Mouse (Mus musculus) embryonic stem cell, embryonic (primary cell): Measurements from ENCODE around the gene Hrh3.

Source experiments
- CTCF ChIA-PET, 4 experiments: fragments of 300-600 bp in 2 of 4; fragments of 350-600 bp in 2 of 4; sonication (Branson Sonifier 250); formaldehyde crosslinking; loops; one replicate each; lab custom pipeline; 2022; ENCODE audit warnings: inconsistent platforms in 2 of 4; lab: Charles Lee
- POLR2A ChIA-PET, 4 experiments: fragments of 300-600 bp in 2 of 4; fragments of 350-600 bp in 2 of 4; sonication (Branson Sonifier 250); formaldehyde crosslinking; loops; one replicate each; lab custom pipeline; 2022; ENCODE audit warnings: antibody characterized with exemption in 4 of 4, inconsistent platforms in 1 of 4; lab: Charles Lee

The Hrh3 gene

DNA sequence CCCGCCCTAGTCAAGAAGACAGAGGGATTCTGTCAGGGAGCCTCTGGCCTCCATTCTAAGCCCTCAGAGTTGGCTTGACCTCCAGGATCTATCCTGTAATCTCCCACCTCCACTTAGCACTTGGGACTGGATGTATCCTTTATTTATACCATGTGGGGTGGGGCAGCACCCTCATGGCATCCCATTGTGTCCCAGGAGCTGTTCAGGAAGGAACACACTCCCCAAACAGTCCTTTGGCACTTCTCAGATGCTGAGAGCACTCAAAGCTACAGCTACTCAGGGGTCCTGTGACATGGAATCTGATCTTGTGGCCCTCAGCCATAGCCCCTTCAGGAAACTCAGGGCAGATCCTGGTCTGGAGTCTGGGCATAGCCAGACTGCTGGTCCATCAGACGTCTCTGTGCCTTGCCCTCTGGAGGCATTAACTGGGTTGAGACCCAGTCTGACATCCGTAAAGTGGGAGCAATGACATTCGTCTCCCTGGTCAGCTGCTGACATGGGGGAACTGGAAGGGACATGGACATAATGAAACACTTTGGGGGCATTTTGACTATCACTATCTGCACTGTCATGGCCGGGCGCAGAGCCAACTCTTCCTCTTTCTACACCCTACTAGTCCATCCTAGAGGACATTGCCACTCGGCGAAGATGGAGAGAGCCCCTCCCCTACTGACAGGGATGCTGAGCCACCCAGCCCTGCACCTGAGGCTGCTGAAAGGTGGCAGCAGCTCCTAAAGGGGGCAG, 12.6 kb upstream of the Hrh3 start:
- POLR2A ChIA-PET = interaction anchor here (0.6 to 8.9 kb wide), 28 partner anchors 7 to 176 kb away, joined by 3 to 102 read pairs (median 4); partner anchors contain the start of genes Rps21 (in 3 of the 4), Hrh3 (in 2 of the 4), Mtg2 (in 2 of the 4) and Lsm14b (in 1 of the 4)
- CTCF ChIA-PET = interaction anchor here in 3 of 4 experiments (0.8 to 1.8 kb wide), 8 partner anchors 10 to 134 kb away, joined by 3 to 6 read pairs (median 4); partner anchors contain the start of genes Adrm1 (in 1 of the 3) and Hrh3 (in 1 of the 3)

DNA sequence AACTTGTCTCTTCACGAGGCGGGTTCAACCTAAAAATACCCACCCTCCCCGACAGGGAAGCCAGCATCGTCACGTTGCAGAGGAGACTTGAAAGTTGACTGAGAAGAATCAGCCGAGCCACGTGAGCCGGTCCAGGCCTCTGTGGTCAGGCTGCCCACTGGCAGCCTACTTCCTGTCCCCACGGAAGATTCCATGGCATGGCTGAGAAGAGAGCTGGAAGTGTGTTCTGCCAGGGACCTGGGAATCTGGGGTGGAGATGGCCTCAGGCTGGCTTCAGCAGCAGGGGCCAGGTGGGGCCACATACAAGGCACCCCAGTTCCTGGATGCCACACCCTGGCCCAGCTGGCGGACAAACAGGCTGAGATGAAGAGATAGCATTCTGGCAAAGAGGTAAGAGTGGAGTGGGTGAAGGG, 11.8 kb upstream of the Hrh3 start:
- ChIA-PET CTCF (interaction anchor here in 3 of 4 experiments (0.6 to 1.8 kb wide), 5 partner anchors 9 to 92 kb away, joined by 3 to 6 read pairs (median 3); partner anchors contain the start of gene Hrh3 (in 1 of the 3)), POLR2A (interaction anchor here in 2 of 4 experiments (0.7 to 8.9 kb wide), 8 partner anchors 14 to 141 kb away, joined by 3 to 102 read pairs (median 4); partner anchors contain the start of genes Hrh3 (in 2 of the 2), Mtg2 (in 1 of the 2) and Rps21 (in 1 of the 2))

DNA sequence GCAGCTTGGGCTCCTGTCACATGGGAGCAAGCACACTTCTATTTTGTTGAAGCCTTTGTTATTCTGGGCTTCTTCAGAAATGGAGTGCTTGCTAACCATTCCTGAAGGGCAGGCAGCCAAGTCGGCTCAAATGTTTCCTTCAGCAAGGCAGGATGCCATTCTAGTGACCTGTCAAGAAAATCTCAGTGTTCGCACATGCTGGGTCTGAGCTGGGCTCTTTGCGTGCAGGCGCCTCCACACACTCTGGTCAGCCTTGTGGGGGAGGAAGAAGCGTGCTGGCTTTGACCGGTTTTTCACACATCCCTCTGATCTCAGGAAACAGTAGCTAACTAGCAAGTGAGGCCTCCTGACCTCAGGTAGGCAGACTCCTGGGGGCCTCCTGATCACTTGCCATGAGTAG, 11.0 kb upstream of the Hrh3 start:
- ChIA-PET CTCF (interaction anchor here in 3 of 4 experiments (0.6 to 1.4 kb wide), 6 partner anchors 11 to 93 kb away, joined by 3 to 4 read pairs (median 3); partner anchors contain the start of gene Hrh3 (in 1 of the 3)), POLR2A (interaction anchor here in 3 of 4 experiments (0.6 to 8.9 kb wide), 10 partner anchors 9 to 1649 kb away, joined by 3 to 102 read pairs (median 4); partner anchors contain the start of genes Hrh3 (in 2 of the 3), Mtg2 (in 1 of the 3), Psma7 (in 1 of the 3) and Rps21 (in 1 of the 3))

DNA sequence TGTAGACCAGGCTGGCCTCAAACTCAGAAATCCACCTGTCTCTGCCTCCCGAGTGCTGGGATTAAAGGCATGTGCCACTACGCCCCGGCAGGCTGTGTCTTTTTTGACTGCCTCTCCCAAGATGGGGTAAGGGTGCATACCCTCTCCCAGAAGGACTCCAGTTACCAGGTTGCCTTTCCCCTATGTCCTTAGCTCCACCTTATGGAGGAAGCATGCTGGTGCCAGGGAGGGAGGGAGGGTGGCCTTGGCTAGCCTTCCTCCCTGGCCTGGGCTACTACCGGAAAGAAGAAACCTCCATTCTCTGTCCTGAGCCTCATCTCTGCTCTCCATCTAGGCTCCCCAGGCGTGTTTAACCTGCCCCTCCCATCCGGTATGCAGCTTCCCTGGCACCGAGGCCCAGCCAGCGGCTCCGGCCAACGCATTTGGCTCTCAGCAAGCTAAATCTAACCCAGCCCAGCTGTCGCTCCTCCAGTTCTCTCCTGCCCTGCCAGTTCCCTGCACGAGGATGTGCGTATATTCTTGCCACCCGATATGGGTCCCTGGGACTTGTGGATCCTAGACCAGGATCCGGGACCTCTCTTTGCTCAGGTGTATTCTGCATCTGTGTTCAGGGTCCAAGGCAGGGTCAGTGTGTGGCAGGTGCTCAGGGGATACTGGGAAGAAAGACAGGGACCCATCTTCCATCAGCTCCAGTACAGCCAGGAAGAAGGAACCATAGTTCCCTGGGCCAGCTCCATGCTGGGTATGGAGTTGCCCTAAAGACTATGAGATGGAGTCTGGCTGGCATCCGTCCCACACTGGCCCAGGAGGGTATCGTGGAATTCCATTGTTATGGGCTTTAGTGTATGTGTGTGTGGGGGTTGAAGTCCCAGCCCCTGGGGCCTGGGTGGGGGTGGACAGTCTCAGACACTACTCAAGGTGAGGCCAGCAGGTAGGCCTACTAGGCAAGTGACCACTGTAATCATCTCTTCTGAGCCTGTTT, 9.9 kb upstream of the Hrh3 start:
- ChIA-PET POLR2A (interaction anchor here in 3 of 4 experiments (0.5 to 8.9 kb wide), 10 partner anchors 9 to 321 kb away, joined by 3 to 102 read pairs (median 5); partner anchors contain the start of genes Hrh3 (in 2 of the 3), Psma7 (in 1 of the 3), Rps21 (in 1 of the 3) and Ss18l1 (in 1 of the 3)), CTCF (interaction anchor here in 2 of 4 experiments (0.5 to 1.2 kb wide), 7 partner anchors 63 to 433 kb away, joined by 3 to 6 read pairs (median 4); partner anchors contain the start of genes Lsm14b (in 1 of the 2), Psma7 (in 1 of the 2) and Ss18l1 (in 1 of the 2))

DNA sequence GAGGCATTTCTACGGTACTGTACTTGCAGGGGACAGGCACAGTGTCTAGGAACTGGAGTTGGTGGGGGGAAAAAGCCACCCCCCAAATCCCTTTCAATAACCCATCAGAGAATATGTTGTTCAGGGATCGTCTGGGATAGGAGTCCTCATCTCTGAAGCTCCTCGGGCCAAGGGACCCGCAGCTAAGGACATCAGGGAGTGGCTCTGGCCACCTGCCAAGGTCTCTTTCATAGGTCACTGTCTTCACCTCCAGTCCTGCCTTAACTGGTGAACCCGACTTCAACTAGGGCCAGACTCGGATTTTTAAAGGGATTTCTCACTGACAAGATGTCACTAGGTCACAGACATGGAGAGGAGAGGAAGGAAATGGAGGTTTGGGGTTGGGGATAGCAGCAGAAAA, 4.0 kb upstream of the Hrh3 start:
- CTCF ChIA-PET = interaction anchor here (0.6 to 4.0 kb wide), 10 partner anchors 27 to 1811 kb away, joined by 3 to 12 read pairs (median 4); partner anchors contain the start of gene Adrm1 (in 1 of the 4)
- POLR2A ChIA-PET = interaction anchor here in 3 of 4 experiments (0.6 to 2.8 kb wide), 8 partner anchors 9 to 73 kb away, joined by 3 to 17 read pairs (median 7); partner anchors contain the start of gene Osbpl2 (in 2 of the 3)

DNA sequence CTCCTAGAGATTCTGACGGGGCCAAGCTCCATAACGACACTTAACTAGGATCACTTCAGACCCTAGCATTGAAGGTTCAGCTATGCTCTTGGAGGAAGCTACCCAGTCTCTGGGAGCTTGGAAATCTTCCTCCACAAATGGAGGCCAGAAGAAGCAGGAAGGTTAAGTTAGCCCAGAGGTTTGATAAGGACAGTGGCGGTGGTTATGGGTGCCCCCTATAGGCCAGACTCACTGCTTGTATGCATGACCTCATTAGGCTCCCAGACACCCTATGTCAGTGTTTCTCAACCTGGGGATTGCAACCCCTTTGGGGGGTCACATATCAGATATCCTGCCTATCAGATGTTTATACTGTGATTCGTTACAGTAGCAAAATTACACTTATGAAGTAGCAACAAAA, 2.8 kb upstream of the Hrh3 start:
- ChIA-PET CTCF (interaction anchor here (0.6 to 4.0 kb wide), 7 partner anchors 10 to 483 kb away, joined by 3 to 12 read pairs (median 4); no protein-coding TSS in a partner anchor), POLR2A (interaction anchor here in 3 of 4 experiments (0.6 to 9.4 kb wide), 3 partner anchors 9 to 12 kb away, joined by 3 to 102 read pairs (median 98); partner anchors contain the start of gene Osbpl2 (in 3 of the 3))

DNA sequence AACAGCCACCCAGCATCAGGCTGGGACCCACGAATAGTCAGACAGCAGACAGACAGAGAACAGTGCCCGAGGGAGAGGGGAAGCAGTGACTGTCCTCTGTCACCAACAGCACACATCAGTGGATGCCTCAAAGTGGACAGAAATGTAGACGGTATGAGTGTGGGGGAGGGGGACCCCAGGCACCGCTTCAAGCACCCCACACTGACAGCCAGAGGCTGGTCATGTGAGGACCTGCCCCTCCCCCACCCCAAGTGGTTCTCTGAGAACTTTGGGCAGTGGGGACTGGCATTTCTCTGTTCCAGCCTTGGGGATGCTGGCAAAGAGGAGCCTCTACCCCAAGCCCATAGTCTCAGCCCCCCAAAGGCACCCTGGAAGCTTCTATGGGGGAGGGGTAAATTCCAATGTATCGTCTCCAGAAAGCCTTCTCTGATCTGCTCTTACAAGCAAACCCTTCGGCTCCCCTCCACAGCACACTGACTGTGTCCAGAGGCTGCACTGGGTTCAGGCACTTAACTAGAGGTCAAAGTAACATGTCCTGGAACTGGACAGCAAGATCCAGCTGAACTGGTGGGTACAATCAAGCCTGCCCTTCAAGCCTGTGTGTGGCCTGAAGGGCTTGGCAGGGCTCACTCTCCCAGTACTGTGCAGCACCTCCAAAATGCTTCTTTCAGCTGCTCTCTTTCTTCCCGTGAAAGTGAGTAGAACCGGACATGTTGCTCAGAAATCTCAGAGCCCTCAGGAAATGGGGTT, 1.3 kb upstream of the Hrh3 start:
- ChIA-PET CTCF (interaction anchor here in 3 of 4 experiments (0.7 to 1.4 kb wide), 6 partner anchors 10 to 721 kb away, joined by 3 to 8 read pairs (median 3); partner anchors contain the start of genes Gata5 (in 1 of the 3) and Mtg2 (in 1 of the 3)), POLR2A (interaction anchor here in 3 of 4 experiments (0.7 to 9.4 kb wide), 8 partner anchors 9 to 56 kb away, joined by 3 to 102 read pairs (median 4); partner anchors contain the start of genes Osbpl2 (in 3 of the 3) and Mtg2 (in 1 of the 3))

DNA sequence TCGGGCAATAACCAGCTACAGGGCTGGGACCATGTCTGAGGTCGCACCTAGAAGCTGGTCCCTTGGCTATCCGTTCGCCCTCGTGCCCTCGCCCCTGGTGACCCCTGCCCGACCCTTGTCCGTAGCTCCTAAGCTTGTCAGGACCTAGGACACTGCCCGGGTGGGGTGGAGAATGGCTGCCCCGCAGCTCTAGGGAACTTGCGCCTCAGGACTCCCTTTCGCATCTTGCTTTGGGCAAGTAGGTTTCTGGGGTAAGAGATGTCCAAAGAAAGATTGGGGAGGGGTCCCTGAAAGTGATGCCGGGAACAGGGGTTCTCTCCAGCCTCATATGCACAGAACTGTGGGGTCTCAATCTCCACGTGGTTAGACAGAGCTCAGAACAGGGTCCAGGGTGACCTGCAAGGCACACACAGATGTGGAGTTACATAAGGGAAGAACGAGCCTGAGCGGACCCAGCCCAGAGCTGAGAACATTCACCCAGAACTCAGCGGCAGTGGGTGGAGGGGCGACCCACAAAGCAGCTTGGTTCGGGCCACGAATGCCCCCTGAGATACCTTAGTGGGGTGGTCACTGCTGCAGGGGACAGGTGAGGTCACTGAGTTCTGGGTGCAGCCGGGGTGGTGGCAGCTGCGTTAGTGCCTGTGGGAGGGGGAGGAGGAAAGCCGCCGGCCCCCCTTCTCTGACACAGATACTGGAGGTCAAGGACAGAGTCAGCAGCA, 530 bp upstream of the Hrh3 start:
- ChIA-PET CTCF (interaction anchor here (0.6 to 1.5 kb wide), 13 partner anchors 11 to 368 kb away, joined by 3 to 6 read pairs (median 4); partner anchors contain the start of genes Gata5 (in 1 of the 4), Mtg2 (in 1 of the 4) and Osbpl2 (in 1 of the 4)), POLR2A (interaction anchor here in 3 of 4 experiments (0.6 to 9.4 kb wide), 21 partner anchors 8 to 153 kb away, joined by 3 to 102 read pairs (median 4); partner anchors contain the start of genes Osbpl2 (in 3 of the 3), Rps21 (in 3 of the 3), Mtg2 (in 2 of the 3) and Psma7 (in 1 of the 3))

DNA sequence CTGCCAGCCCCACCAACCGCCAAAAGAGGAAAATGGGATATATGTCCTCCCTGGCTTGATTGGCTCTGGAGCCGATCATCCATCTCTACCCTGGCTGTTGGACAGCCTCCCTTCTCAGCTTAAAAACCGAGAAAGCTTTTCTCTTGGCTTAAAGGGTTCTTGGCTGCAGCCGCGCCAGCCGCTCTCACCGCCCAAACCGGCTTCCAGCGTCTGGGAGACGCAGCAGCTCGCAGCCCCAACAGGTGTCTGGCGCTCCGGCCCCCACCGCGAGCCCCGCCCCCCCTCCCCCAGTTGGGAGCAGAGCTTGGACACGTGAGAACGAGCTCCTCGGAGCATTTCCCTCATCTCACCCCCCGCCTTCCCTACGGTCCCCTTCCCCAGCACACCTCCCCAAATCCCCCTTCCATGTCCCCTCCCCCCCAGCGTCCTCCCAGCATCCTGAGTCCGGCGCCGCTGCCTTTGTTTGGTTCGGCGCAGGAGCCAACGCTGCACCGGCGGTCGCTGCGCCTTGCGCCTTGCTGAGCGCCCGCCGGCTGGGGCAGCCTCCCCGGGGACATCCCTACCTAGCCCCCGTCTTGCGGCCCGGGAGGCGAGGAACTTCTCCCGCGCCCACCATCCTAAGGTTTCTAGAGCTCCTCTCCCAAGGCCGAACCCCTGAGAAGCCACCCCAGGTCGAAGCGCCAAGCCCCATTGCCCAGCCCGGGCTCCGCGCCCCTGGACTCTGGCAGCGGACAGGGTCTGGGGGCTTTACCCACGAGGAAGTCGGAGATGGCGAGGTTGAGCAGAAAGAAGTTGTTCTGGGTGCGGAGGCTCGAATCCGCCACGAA, 924 bp downstream of the Hrh3 start:
- ChIA-PET POLR2A (interaction anchor here (0.5 to 9.4 kb wide), 26 partner anchors 9 to 556 kb away, joined by 3 to 102 read pairs (median 4); partner anchors contain the start of genes Rps21 (in 3 of the 4), Osbpl2 (in 2 of the 4), Lsm14b (in 1 of the 4) and Mtg2 (in 1 of the 4)), CTCF (interaction anchor here in 3 of 4 experiments (0.5 to 2.3 kb wide), 9 partner anchors 15 to 369 kb away, joined by 3 to 6 read pairs (median 4); partner anchors contain the start of gene Osbpl2 (in 1 of the 3))

DNA sequence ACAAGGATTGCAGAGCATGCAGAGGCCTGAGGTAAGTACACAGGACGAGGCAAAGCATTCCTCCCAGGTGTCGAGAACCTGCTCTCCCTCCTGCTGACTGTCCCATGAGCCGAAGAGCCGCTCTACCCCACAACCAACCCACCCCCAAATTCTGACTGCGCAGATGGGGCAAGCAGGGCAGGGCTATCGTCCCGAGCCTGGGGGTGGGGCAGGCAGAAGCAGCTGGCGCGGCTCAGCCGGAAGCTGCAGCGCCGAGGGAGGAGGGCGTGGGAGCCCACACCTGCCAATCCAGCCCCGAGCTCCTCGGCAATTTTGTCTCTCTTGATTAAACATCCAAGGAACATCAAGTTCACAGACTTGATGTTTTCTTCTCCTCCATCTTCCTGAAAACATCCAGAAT, 4.8 kb downstream of the Hrh3 start:
- ChIA-PET POLR2A (interaction anchor here in 2 of 4 experiments (0.6 to 9.4 kb wide), 12 partner anchors 15 to 193 kb away, joined by 3 to 102 read pairs (median 4); partner anchors contain the start of genes Osbpl2 (in 2 of the 2), Adrm1 (in 1 of the 2) and Rps21 (in 1 of the 2)), CTCF (interaction anchor here in 3 of 4 experiments (0.7 to 1.8 kb wide), 8 partner anchors 10 to 418 kb away, joined by 3 to 6 read pairs (median 4); no protein-coding TSS in a partner anchor)

DNA sequence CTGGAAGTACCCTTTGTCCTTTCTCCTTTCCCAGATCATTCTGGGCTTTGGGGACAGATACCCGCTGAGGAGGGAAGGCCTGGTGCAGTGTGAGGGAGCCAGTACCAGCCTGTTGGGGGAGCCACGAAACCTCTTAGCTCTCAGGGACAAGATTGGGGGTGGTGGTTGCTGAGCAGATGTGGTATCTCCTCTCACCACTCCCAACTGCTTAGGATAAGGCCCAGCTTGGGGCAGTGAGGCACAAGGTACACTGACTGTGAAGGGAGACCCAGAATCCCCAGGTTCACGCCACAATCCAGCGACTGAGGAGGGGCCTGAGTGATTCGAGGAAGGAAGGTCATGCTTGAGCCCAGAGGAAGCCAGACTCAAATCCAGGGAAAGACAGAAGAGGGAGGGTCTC, 6.1 kb downstream of the Hrh3 start:
- ChIA-PET POLR2A (interaction anchor here in 2 of 4 experiments (0.6 to 9.4 kb wide), 9 partner anchors 10 to 57 kb away, joined by 3 to 102 read pairs (median 3); partner anchors contain the start of genes Osbpl2 (in 2 of the 2) and Mtg2 (in 1 of the 2)), CTCF (interaction anchor here in 2 of 4 experiments (0.6 to 1.3 kb wide), 4 partner anchors 11 to 154 kb away, joined by 3 to 4 read pairs (median 4); no protein-coding TSS in a partner anchor)

DNA sequence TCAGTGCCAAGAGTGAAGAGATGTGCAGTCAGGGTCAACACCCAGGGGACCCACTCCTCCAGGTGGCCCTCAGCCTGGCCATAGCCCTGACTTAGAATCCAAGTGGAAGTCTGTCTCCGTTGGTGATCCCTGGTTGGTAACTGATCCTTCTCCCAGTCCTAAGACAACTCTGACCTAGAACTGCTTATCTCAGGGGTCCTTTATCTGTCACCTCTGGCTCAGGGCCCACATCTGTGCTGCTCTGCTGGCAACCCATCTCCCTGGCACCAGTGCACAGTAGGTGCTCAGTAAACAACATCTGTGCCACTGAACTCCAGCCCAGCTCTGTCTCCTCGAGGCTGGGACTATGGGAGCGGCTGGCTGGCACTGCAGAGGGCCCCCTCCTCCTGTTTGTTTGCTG, 6.7 kb downstream of the Hrh3 start:
- ChIA-PET CTCF (interaction anchor here in 3 of 4 experiments (0.6 to 1.1 kb wide), 5 partner anchors 11 to 183 kb away, joined by 3 to 4 read pairs (median 3); no protein-coding TSS in a partner anchor), POLR2A (interaction anchor here in 1 of 4 experiments (0.6 to 9.4 kb wide), 4 partner anchors 14 to 27 kb away, joined by 3 to 102 read pairs (median 8); partner anchors contain the start of genes Mtg2 and Osbpl2)

DNA sequence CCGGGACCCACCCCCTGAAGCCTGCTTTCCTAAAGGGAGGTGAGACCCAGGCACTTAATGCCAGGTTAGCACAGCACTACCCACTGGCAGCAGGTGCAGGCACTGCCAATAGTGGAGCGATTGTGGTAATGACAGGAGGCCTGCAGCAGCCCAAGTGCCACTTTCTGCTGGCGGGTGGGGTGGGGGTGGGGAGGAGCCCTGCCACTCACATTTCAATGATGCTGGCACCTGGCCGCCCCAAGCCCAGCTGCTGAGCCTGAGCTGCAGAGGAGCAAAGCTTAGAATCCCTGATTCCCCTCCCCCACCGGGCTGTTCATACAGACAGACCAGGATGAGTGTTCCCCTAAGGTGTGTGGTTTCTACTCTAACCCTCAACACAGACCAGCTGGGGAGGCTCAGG, 8.6 kb downstream of the Hrh3 start:
- POLR2A ChIA-PET = interaction anchor here in 3 of 4 experiments (0.6 to 3.4 kb wide), 7 partner anchors 10 to 162 kb away, joined by 3 to 10 read pairs (median 3); no protein-coding TSS in a partner anchor
- CTCF ChIA-PET = interaction anchor here in 2 of 4 experiments (1.2 kb wide), 2 partner anchors 11 to 75 kb away, joined by 3 to 4 read pairs; no protein-coding TSS in a partner anchor
